Mouse (Mus musculus) WW6 (cell line): ENCODE results near the gene Nav2.

Experiments used
- DNase-seq: peaks from one replicate; pipeline ENCODE4 v3.0.0-alpha.2; 2013; ENCODE audit warnings: low read depth, low spot score

Gene Nav2

DNA sequence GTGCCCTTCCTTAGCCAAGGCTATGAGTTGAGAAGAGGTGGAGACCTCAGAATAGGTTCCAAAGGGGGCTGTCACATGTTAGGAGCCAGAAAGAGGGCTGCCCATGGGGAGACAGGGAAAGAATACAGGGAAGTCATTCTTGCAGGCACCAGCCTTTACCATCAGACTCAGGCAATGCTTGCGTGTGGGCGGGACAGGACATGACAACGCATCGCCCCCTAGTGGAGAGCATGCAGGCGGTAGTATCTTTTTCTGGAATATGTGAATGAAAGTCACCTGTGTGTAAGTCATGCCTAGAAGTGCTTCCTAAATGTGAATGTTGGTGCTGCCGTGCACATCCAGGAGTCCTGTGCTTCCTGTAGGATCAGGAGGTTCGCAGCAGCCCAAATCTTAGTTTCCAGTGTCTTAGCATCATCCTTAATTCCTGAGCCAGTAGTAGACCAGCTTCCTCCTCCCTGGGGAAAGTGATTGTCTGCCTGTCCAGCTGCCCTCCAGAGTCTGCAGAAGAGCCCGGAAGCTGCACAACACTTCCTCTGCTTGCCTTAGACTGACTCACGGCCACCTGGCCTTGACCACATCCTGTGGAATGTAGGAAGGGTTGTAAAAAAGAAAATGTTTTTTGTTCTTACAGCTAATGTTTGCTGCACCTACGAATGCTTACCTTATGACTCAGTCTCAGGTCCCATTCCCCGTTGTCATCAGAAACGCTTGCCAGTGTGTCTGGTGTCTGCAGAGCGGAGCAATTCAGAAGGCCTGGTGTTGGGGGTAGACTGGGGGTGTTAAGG, 692.9 kb downstream of the Nav2 start:
- peak; percentile 48 for DNase-seq

DNA sequence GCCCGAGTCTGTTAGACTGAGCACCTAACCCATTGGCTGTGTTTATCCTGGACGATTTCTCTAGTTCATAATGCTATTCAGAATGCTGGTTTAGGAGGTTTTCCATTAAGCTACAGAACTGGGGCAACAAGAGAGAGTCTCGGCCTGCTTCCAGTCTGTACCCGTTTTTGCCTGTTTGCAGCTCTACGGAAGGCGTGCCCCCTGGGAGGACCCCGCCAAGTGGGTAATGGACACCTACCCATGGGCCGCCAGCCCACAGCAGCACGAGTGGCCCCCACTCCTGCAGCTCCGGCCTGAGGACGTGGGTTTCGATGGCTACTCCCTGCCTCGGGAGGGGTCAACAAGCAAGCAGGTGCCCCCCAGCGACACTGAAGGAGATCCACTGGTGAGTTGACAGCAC, 695.7 kb downstream of the Nav2 start:
- no peak for DNase-seq

DNA sequence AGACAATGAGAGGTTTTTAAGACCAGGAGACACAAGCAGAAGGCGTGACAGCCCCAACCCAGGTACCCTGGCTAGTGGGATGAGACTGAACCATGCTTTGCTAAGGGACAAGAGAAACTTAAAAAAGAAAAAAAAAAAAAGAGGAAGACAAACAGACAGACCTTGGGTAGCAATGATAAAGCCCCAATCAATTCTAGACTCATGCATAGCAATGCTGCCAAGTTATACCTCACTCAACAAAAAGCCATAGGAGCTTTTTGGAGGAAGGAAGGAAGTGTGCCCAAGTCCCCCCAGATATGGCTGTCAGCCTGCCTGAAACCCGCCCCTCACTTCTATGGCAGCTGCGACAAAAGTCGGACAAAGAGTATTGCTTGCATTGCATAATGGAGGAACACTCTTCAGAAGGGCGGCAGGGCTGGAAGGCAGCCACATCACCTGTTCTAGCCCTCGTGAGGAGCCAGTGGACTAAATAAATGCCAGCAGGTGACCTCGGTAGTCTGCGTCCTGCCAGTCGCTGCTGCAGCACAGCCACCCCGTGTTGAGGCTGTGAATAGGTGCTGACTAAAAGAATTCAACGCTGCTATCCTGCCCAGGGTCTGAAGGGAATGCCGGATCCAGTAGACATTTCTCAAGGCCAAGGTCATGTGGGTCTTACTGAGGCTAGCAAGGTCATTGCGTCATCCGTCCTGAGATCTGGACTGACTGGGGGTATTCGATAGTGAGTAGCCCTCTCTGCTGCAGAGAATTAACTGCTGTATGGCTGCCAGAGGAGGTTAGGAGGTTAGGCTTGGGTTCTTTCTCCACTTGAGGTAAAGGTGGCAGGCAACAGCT, 696.7 kb downstream of the Nav2 start:
- DNase-seq = no peak

DNA sequence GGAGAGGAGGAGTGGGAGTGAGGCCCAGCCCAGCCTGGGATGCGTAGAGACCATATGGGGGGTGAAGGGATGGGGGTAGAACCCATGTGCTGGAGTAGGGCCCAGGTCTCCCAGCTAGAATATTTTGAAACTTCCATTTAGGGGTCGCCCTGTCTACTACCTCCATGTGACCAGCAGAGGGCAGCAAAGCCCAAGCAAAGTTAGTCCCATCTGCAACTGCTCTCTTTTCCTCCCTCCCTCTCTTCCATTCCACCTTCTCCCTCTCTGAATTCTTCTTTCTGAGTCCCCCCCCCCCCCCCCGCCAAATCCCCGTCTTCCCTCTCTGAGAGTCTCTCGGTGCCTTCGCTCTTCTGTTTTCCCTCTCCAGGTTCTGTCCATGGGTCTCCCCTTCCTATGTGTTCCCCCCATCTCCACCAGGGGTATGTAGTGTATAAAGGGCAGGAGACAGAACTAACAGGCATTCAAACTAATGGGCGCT, 707.8 kb downstream of the Nav2 start:
- DNase-seq = no peak

DNA sequence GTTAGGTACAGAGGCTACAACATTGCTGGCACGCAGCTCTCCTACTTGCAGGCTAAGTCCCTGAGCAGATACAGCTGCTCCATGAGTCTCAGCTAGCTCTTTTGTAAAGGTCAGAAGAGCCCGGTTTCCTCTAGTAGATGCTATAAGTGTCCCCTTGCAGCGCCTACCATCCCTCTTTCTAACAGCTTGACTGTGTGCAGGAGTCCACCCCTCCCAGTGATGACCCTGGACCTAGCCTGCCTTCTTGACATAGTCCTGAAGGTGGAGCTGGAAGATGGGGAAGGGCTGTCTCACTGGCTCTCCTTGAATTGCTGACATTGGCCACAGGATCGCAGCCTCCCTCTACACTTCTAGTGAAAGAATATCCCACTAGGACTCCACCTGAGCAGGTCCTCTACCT, 708.6 kb downstream of the Nav2 start:
- no peak for DNase-seq

DNA sequence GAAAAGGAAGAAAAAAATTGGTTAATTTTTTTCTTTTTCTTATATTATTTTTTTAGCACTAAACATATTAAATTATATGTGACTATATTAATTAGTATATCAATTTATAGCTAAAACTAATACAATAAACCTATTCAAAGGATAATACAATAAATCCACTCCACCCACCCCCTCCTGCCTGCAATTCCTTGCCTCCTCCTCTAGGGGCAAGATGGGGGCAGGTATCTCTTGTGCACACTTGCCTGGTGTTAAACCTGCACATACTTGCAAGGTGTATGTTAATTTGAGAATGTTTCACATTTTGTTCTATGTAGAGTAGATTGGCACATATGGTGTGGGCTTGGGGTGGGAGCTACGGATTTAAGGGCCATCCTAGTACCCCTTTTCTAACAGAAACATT, 711.6 kb downstream of the Nav2 start:
- no peak for DNase-seq

DNA sequence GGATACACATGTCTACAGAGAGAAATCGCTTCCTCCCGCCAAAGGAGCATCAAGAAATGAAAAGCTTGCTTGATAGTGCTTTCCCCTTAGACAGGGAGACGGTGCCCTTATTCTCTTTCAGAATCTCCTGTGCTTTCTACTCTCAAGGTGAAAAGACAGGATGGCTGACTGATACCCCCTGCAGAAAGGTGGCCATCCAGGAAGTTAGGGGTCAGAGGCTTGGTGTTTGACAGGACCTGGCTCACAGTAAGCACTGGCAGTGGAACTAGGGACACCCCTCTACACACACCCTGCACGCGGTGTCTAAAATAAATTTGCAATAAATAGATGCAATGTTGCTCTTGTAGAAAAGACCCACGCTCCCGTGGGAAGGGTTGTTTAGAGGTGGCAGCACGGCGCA, 723.4 kb downstream of the Nav2 start:
- DNase-seq = no peak

DNA sequence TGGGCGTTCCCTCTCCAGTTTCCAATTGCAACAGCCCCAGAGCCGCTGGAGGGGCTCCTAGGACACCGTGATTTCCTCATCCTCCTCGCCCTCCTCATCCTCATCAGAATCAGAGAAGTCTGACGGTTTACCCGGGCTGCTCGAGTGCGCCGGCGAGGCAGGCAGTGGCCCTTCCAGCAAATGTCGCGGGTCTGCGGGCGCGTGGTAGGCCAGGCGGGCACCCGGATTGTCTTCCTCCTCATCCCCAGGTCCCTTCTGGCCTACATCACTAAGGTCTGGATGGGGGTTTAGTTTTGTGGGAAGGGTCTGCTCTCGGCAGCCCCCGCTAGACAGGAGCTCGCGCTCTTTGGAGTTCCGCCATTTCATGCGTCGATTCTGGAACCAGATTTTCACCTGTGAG, 723.9 kb downstream of the Nav2 start:
- no peak for DNase-seq

DNA sequence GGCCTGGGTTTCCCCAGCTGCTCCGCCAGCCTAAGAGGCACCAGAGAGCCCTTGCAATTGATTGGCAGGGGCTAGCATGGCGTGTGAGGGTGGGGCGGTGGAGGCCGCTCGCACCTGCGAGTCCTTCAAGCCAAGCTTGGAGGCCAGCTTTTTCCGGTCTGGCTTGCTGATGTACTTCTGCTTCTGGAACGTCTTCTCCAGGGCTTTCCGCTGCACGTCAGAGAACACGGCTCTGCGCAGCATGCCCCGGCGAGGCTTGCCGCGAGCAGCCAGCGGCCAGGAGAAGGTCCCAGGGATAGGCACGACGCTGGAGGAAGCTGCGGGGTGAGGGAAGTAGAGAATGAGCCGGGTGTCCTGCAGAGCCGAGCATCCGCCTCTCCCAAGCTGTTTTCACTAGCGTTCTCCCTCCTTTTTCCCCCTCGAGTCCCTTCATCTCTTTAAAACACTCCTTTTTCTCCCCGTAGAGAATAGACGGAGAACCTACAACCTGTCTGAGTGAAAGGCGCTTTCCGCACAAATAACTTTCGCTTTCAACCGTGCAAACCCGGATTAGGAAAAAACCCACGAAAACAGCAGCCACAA, 725.0 kb downstream of the Nav2 start:
- no peak for DNase-seq

DNA sequence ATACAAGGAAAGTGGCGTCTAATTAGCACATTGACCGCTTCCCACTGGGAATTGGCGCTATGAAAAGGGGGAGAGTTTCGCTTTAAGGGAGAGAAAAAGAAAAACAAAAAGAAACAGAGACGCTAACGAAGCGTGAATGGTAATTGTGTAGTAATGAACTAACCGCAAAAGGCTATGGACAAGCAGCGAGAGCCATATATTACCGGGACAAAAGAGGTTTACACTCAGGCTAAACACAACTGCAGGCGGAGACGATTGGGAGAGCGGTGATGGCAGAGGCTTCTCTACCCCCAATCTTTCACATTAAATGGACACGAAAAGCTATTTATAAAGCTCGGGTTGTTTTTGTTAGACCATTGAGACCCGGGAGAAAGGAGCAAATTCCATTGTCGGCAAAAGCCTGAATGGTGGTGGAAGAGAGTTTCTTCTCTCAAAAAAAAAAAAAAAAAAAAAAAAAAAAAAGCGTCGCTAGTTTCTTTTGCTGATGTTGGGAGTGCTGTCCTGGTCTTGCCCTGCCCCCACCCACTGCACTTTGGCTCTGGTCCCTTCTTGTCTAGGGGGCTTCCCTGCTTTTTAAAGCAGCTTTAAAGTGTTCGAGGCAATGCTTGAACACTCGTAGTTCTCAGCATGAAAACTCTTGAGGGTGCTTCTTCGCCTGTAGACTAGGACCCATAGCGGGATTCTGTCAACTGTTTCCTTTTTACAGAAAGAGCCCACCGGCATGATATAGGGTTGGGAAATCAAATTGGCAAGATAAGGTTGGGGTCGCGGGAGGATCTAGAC, 726.0 kb downstream of the Nav2 start:
- DNase-seq = no peak

DNA sequence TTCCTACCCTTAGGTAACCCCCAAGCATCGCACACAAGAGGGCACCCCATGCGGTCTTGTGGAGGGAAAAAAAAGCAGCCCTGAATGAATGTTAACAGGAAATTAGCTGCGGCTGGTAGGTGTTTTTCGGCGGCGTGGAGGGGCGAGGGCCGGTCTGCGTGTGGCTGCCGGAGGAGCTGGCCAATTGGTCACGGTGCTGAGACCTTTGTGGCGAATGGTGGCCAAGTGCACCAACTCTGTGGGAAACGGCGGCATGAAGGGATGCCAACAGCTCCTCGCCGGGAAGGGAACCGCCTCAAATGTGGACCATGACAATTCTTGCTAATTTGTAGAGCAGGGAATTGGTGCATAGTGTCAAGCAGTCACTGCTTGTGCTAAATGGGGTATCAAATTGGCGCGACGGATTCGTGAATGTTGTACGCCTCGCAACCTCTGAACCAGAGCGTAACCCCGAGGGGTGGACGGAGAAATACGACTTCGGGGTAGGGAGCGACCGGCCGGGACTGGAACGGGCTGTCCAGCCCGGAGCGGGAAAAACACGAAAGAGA, 726.6 kb downstream of the Nav2 start:
- DNase-seq = no peak

DNA sequence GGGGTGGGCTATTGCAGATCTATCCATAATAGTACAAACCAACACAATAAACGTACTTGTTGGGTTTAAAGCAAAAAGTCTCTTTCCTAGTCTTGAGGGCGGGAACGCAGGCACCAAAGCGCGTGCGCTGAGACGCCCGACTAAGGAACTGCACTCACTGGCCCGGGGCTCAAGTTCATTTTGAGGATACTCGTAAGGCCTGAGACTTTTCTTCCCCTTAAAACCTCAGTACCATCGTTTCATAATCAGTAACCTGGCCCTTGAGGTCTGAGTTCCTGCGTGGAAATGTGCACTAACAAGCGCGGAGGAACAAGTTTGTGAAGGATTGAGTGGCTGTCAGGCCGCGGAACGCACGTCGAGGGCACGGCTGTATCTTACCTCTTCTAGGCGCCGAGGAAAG, 727.5 kb downstream of the Nav2 start:
- no peak for DNase-seq

DNA sequence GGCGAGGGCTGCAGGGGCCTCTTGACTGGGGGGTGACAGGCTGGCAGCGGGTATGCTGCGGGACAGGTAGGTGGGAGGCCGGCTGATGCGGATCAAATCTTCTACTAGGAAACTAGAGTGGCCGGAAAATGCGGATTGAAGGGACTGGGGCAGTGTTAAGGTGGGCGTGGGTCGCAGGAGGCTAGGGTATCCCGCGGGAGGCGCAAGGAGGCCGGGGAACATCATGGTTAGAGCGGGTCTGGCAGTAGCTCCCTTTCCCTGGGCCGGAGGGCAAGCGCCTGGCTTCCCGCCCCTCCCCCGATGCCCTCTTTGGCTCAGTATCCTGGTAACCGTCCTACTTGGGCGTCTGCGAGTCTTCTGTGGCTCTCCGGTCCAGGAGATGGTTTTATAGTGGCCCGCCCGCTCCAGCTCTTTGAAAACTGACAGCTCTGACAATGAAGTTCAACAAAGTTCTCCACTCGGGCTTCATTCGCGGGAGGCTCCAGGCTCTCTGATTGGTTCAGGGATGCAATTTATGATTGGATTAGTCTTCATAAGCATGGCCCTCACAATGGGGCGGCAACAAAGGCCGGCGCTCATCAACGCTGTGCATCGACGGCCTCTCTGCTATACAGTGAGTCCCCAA, 728.1 kb downstream of the Nav2 start, which contains the start of gene Dbx1:
TSS of gene Dbx1 (minus strand) at position 359 of the 625 bp plus-strand sequence.
- DNase-seq = no peak

DNA sequence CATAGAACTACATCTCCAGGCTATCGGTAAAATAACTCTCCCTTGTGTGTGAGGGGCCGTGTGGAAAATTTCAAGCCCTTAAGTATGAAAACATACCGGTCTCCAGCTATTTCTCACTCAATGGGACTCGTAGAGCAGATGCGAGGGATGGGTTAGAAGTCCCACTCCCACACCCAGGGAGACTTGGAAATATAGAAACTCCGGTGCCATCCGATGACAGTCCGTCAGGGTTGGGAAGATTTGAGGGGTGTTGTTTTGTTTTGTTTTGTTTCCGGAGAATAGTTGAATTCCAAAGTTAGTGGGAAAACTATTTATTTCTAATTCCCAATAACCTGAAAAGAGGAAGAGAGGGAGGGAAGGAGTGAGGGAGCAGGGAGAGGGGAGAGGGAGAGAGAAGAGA, 728.8 kb downstream of the Nav2 start:
- no peak for DNase-seq

DNA sequence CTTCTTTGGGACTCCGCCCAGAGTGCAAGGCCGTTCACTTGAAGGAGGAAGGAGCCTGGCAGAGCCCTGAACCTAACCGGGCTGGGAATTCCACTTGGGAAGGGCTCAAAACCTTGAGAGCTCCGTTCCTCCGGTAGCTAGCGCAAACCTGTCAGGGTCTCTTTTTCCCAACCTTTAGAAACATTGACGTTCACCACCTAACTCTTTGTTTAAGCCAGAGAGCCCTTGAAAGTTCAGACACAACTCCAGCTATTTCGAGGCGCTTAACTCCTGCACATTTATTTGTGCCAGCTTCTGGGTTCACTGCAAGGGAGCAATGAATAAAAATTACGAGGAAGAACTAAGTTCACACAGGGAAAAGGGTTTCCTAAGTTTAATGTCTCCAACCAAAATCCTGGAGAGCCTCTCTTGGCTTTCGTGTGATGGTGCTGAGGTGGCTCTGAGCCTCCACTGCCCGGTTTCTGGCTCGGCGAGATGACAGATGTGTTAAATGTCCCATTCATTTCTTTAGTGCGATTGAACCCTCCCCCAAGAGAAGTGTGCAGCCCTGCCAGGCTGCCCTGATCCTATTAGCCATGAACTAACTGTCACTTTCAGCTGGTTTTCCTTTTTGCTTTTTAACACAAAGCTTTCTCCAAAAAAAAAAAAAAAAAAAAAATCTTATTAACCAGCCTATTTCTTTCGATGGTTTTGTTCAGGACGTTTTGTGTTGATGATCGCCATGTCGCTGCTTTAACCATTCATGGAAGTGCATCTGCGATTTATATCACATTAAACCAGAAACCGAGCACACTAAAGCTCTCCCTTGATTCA, 729.5 kb downstream of the Nav2 start:
- no peak for DNase-seq

DNA sequence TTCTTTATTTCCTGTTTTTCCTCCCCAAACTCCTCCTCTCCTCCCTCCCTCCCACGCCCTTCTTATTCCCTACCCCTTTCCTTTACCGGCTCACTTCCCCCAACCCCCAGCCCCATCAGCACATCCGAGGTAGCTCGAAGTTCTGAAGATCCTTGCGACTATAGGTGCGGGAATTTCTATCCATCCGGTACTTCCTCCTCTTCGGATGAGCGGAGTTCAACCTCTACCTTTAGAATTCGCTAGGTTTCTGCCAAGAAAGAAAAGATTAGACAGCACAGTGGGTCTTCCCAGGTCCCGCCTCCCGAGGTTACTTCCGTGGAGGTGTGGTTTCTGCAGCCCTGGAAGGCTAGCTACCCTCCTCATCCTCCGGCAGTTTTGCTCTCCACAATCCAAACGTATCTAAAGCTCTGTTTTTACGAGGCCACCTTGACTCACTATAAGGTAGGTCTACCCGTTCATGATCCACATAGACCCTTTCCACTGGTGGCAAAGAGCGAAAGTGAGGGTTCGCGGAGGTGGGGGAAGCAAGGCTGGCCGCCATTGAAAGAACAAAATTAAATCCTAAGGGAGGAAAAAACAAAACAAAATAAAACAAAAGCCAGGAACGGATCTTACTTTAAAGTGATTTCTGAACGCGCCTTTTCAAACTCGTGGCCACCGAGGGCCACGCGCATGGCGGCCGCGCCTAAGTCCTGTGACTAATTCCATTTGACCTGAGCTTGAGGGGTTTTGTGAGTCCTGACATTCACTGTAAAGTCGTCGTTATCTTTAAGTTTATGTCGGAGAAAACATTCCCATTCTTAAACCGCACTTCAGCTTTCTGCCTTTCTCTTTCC, 730.6 kb downstream of the Nav2 start:
- no peak for DNase-seq

DNA sequence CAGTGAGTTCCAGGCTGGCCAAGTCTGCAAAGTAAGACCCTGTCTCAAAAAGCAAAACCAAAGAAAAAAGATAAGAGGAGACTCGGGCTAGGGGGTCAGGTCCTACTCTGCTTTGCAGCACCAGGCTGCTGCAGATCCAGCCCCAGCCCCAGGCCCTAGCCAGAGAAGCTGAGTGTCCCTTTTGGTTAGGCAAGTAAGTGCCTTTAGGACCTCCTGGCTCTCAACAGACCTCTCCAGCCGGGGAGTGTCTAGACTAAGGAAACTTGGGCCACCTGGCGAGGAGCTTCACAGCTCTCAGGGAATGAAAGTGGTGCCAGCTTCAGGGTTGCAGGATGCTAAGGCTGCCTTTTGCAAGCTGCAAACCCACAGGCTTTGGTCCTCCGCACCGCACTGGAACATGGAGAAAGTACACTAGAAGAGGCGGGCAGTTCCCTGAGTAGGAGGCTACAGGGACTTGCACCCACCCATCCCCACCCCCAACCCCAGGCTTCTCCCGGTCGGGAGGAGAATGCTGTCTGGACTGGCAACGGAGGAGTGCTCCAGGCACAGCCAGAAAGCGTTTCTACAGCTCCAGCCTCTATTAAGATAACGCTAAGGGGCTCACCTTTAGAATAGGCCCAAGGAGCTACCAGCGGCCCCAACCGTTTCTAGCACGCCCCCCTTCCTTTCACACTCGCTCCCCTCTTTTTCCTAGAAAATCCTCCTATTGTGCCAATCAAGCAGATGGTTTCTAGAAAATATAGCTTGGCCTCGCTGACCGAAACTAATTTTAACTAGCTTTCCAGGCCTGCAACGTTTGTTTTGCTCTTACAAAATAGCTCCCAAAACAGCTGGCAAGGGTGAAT, 731.6 kb downstream of the Nav2 start:
- DNase-seq = no peak

DNA sequence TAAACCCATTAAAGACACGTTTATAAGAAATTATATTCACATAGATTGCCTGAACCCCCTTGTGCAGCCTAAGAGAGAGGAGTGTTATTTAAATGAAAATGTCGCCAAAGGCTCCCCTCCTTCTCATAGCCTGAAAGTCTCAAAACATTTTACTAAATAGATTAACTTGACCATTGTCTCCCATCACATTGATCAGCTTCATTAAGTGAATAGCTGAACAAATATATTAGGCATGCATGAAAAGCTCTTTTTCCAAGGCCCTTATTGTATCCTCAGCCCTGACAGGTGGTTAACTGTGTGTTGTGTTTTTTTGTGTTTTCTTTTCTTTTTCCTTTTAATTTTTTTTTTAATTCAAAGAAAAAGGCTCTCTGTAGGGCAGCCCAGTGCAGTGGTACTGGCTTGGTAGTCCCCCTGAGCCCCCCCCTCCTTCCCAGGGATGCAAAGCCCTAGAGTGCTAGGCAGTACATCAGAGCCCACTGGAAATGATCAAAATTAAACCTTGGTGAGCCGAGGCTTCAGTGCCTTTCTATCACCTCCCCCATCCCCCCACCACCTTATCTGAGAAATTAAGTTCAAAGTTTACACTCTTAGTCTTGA, 732.3 kb downstream of the Nav2 start:
- DNase-seq = no peak
